Mouse (Mus musculus) megakaryocyte-erythroid progenitor cell, adult 5-6 weeks (primary cell): ENCODE results near the gene Trpm6. TPM values are rescaled to one million over a fixed set of nuclear protein-coding genes. Genes with fewer than 3 reads are reported as not detected.

Source experiments
- ATAC-seq: replicated peaks from 2 replicates; pipeline ENCODE4 v1.8.0; 2016; ENCODE audit warnings: mild to moderate bottlenecking, inconsistent platforms; ENCODE audit not compliant: severe bottlenecking, poor library complexity, low FRiP score, low TSS enrichment
- total RNA-seq, 2 experiments: library from RNA; stranded (forward) in 1 of 2; stranded (reverse) in 1 of 2; fragments of 200-1000, 215-1000 nt in 1 of 2; fragments of >200 nt in 1 of 2; fragmentation: Nextera tagmentation in 1 of 2; gene quantifications; 2 replicates each; pipeline ENCODE4 v1.2.3; 2014 to 2017

The Trpm6 gene
- total RNA-seq, 2 experiments from 2014 or later, result not detected

DNA sequence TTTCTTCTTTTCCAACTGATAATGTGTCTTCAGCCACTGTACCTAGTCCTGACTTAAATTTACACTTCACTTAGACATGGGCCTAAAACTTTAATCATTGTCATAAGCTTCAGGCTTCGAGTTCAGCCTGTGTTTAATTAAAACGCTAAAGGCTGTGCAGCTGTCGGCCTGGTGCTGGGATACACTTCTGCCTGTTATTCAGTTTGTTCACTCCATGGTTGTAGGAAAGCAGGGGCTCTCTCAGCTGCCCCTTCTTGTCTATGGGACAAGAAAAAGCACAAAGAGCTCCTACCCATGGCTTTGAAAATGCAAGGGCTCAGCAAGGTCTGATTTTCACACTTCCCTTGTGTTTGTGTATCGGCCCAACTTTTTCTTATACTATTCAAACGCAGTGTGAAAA, 131.4 kb downstream of the Trpm6 start:
- no peak for ATAC-seq

GRCm38 (mm10) chr19:18887646-18888407, 138.0 kb downstream of the Trpm6 start:
- ATAC-seq, result no peak

DNA sequence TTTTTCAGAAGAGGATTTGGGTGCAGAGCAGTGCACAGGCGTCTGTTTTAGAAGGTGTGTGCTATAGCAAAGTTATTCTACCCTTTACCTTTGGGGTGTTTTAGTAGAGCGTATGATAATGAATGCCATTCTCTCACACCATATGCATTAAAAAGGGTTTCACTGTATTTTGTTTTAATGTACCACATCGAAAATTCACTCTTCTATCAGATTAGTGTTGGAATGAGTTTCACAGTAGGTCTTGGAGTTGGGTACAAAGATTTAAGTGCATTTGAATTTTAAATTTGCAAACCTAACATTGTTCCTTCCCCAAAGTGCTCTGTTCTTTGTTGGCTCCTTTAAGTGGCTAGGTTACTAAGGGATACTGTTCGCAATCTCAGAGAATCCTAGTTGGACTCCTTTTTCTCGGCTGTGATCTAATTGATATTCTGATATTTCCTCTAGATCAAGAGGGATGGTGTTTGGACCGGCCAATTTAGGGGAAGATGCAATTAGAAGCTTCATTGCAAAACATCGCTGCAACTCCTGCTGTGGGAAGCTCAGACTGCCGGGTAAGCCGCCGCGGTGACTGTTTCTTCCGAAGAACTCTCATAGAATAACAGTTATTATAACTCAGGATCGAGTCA, 138.8 kb downstream of the Trpm6 start:
- ATAC-seq, result no peak

GRCm38 (mm10) chr19:18889117-18889627, 139.4 kb downstream of the Trpm6 start:
- ATAC-seq, result no peak

DNA sequence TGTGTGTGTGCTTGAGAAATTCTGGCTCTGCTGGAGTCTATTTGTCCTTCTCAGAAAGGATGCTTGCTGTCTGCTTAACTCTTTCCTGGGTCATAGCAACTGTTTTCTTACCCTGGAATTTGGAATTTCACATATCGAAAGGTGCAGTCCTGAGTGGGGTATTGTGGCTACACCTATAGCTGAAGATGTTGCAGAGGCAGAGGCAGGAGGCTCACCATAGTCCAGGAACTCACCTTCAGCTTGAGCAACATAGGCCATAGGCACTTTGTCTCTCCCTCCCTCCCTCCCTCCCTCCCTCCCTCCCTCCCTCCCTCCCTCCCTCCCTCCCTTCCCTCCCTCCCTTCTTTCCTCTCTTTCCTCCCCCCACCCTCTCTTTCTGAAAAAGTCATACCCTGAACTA, 139.8 kb downstream of the Trpm6 start:
- ATAC-seq, result no peak

DNA sequence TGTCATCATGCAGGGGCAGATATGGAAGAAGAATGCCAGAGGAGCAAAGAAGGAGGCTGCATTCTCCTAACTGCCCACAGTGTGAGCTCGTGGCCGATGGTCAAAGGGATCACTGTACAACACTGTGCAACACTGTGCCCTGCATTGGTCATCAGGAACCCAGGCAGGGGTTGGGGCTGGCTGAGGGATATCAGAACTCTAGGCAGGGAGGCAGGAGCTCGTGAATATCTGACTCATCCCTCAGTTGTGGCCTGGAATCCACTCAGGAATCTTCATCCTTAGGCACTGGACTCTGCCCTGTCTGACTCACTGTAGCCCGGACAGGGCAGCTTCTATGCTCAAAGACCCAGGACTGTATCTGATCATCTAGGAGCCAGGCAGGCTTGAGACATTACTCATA, 140.4 kb downstream of the Trpm6 start:
- ATAC-seq, result no peak

DNA sequence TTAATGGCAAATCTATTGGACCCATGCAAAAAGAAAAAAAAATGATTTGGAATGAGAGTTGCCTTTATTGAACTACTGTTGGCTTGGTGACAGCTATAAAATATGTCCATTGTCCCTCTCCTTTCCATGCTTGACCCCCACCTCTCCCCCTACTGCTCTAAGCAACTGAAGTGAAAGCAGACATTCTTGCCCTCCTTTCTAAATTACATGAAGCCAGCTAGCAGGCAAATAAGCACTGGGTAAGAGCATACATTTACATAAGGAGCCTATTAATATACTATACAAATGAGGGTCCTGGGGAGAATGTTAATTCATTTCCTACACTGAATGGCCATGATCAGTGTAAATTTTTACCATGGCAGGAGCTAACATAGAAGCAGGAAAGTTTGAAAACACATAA, 148.5 kb downstream of the Trpm6 start:
- no peak for ATAC-seq

- no peak for ATAC-seq
Measured at GRCm38 (mm10) chr19:18902041-18902693, 152.4 kb downstream of the Trpm6 start.

DNA sequence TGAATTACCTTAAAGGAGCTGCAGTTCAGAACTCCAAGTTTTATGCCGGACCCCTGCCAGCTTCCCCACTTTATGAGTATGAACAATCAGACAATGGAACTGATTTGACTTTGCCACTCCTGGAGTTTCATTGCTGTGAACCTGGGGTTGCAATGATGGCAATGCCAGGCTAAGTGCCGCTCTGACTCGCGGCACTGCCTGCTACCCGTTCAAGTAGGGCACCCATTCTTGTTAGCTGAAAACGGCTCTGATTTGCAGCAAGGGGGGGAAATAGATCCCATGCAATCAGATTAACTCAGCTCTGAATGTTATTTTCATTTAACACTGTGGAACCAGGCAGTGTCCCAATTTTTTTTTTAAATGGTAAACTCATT, 152.9 kb downstream of the Trpm6 start:
- ATAC-seq, result no peak

DNA sequence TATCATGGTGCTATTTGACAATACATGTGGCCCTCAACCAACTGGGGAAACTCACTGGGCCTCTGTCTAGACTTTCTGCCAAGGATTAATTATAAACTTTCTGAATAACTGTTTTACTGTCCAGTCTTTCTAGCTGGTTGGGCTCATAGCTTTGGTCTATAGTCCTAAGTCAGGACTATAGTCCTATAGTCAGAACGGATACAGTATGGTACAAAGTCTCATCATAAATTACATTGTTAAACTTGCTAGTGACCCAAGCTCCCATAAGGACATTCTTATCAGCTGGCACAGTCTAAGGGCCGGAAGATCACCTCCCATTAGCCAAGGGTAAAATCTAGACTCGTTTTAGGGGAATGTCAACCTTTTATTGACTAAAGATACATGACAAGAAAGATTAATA, 155.7 kb downstream of the Trpm6 start:
- ATAC-seq, result no peak

- ATAC-seq, result no peak
Measured at GRCm38 (mm10) chr19:18909641-18910040, 159.9 kb downstream of the Trpm6 start.

- ATAC-seq, result no peak
Measured at GRCm38 (mm10) chr19:18911755-18912340, 162.1 kb downstream of the Trpm6 start.

DNA sequence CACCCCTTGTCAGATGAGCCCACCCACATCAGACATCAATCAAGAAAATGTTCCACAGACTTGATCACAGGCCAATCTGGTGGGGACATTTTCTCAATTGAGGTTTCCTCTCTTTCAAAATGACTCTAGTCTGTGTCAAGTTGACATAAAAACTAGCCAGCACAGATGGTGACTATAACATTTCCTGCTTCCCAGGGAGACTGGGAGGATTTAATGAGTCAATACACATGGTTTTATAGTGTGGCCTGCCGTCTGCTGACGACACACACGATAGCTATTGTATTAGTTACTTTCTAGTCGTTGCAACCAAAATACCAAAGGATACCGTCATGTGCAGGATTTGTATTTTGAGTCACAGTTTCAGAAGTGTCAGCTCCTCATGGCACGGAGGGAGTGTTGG, 191.6 kb downstream of the Trpm6 start:
- no peak for ATAC-seq

Other genes with a start within 250 kb of the Trpm6 start
- 38.8 and 45.6 TPM in 2 replicates for gene Ostf1, start 118.2 kb upstream of the Trpm6 start, total RNA-seq (2014; fragmentation: Nextera tagmentation)
- 63.0 and 78.0 TPM in 2 replicates for gene Ostf1, start 118.2 kb upstream of the Trpm6 start, total RNA-seq (2017)
- gene Nmrk1, start 118.0 kb upstream of the Trpm6 start, total RNA-seq (2014; fragmentation: Nextera tagmentation), result 7.0 and 9.5 TPM in 2 replicates
- gene Nmrk1, start 118.0 kb upstream of the Trpm6 start, total RNA-seq (2017), result 8.3 and 11.0 TPM in 2 replicates
- gene Carnmt1, start 79.2 kb upstream of the Trpm6 start, total RNA-seq (2014; fragmentation: Nextera tagmentation), result 39.9 and 65.9 TPM in 2 replicates
- 57.4 and 65.4 TPM in 2 replicates for gene Carnmt1, start 79.2 kb upstream of the Trpm6 start, total RNA-seq (2017)
- gene D030056L22Rik, start 36.8 kb upstream of the Trpm6 start, total RNA-seq (2014; fragmentation: Nextera tagmentation), result 45.4 and 48.0 TPM in 2 replicates
- gene D030056L22Rik, start 36.8 kb upstream of the Trpm6 start, total RNA-seq (2017), result 32.3 and 35.8 TPM in 2 replicates